Mouse (Mus musculus): ENCODE measurements around the gene Dhx58.

The Dhx58 gene

GRCm38 (mm10) chr11:100703851-100704531 lies at the start of gene Dhx58:
Dhx58 (minus strand) TSS chr11:100704271.
- no peak for DNase-seq

GRCm38 (mm10) chr11:100752294-100752693 lies 48.2 kb upstream of the Dhx58 start:
- DNase-seq, result peak; percentile 50

GRCm38 (mm10) chr11:100750127-100750526 lies 46.1 kb upstream of the Dhx58 start:
- DNase-seq, result peak; percentile 37

GRCm38 (mm10) chr11:100749469-100749868 lies 45.4 kb upstream of the Dhx58 start:
- DNase-seq, result peak; percentile 80

GRCm38 (mm10) chr11:100748620-100749019 lies 44.5 kb upstream of the Dhx58 start:
- peak; percentile 75 for DNase-seq

- no peak for DNase-seq
Observed at GRCm38 (mm10) chr11:100747114-100747513, 43.0 kb upstream of the Dhx58 start.

- DNase-seq, result no peak
Observed at GRCm38 (mm10) chr11:100746546-100746945, 42.5 kb upstream of the Dhx58 start.

- DNase-seq, result peak; percentile 49
Observed at GRCm38 (mm10) chr11:100745085-100745484, 41.0 kb upstream of the Dhx58 start.

- no peak for DNase-seq
Observed at GRCm38 (mm10) chr11:100741348-100741747, 37.3 kb upstream of the Dhx58 start.

GRCm38 (mm10) chr11:100738749-100739148 lies 34.7 kb upstream of the Dhx58 start:
- no peak for DNase-seq

- DNase-seq, result peak; percentile 100
Observed at GRCm38 (mm10) chr11:100738066-100738604, 34.1 kb upstream of the Dhx58 start, which contains the start of gene Rab5c. Rab5c (minus strand) TSS chr11:100738215.

- no peak for DNase-seq
Observed at GRCm38 (mm10) chr11:100737105-100737733, 33.1 kb upstream of the Dhx58 start.

GRCm38 (mm10) chr11:100736746-100737080 lies 32.6 kb upstream of the Dhx58 start:
- no peak for DNase-seq

GRCm38 (mm10) chr11:100735954-100736745 lies 32.1 kb upstream of the Dhx58 start:
- no peak for DNase-seq

GRCm38 (mm10) chr11:100735134-100735865 lies 31.2 kb upstream of the Dhx58 start:
- DNase-seq, result no peak

GRCm38 (mm10) chr11:100730477-100731205 lies 26.6 kb upstream of the Dhx58 start:
- DNase-seq, result no peak

GRCm38 (mm10) chr11:100729976-100730375 lies 25.9 kb upstream of the Dhx58 start:
- DNase-seq, result no peak

- DNase-seq, result no peak
Observed at GRCm38 (mm10) chr11:100728601-100729000, 24.5 kb upstream of the Dhx58 start.

- DNase-seq, result no peak
Observed at GRCm38 (mm10) chr11:100727201-100727600, 23.1 kb upstream of the Dhx58 start.

- no peak for DNase-seq
Observed at GRCm38 (mm10) chr11:100724919-100725512, 20.9 kb upstream of the Dhx58 start.

GRCm38 (mm10) chr11:100722493-100723028 lies 18.5 kb upstream of the Dhx58 start:
- DNase-seq, result no peak

All from right cerebral cortex, adult 18-20 months (tissue).